Mouse (Mus musculus): Measurements from ENCODE around the gene Tmem200b.

DNA sequence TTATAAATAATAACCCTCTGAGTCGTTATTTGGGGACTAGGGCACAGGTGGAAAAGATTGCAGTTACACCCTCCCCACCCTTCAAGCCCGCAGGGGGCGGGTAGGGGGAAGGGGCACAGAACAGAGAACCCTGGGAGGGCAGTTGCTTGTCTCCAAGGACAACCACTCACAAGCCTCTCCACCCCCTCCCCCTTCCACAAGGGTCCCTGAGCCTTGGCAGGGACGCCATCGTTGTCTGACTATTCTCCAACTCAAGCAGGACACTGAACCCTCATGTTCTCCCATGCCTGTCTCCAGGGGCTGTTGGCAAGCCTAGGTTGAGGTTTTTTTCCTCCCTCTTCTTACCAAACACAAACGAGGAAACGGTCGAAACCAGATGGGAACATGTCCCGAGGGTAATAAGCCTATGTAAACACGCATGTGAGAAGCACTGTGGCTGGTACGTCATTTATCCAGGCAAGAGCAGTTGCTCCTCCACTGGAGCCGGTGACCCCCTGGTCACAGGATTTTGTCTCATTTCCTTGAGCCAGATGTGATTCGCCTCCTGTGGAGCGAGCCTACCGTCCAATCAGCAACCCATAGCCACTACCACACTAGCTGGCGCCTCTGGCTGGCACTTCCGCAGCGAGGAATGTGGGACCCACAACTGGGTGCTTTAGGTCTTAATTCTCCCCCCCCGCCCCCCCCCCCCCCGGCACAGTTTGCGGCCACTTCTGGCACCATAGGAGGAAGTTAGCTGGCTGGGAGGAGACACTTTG, 11.2 kb upstream of the Tmem200b start:
- TF ChIP-seq EP300 (IDR thresholded peaks at IDR 0.05; ENCODE audit: low read depth in 1 of 2, low read length in 2 of 2) (no peak), ETS1 (IDR thresholded peaks at IDR 0.05; ENCODE audit: low read depth, low read length) (no peak), POLR2A (IDR thresholded peaks at IDR 0.05; ENCODE audit: control insufficient read depth in 1 of 2, insufficient read depth in 1 of 2, low read depth in 1 of 2, low read length in 2 of 2, poor library complexity in 1 of 2) (no peak), SIN3A (IDR thresholded peaks at IDR 0.05; ENCODE audit: low read length) (no peak), CTCF (IDR thresholded peaks at IDR 0.05 in 2 of 3, conservative IDR thresholded peaks at IDR 0.05 in 1 of 3; ENCODE audit: control insufficient read depth in 1 of 3, insufficient read depth in 1 of 3, low read depth in 2 of 3, low read length in 3 of 3, poor library complexity in 1 of 3, severe bottlenecking in 1 of 3) (no peak), ZNF384 (IDR thresholded peaks at IDR 0.05; ENCODE audit: low read depth, low read length) (no peak), GATA1 (IDR thresholded peaks at IDR 0.05; ENCODE audit: low read depth, low read length) (no peak), MAZ (IDR thresholded peaks at IDR 0.05; ENCODE audit: low read depth, low read length) (no peak)

All from MEL (cell line).